In the genomic region with DNA sequence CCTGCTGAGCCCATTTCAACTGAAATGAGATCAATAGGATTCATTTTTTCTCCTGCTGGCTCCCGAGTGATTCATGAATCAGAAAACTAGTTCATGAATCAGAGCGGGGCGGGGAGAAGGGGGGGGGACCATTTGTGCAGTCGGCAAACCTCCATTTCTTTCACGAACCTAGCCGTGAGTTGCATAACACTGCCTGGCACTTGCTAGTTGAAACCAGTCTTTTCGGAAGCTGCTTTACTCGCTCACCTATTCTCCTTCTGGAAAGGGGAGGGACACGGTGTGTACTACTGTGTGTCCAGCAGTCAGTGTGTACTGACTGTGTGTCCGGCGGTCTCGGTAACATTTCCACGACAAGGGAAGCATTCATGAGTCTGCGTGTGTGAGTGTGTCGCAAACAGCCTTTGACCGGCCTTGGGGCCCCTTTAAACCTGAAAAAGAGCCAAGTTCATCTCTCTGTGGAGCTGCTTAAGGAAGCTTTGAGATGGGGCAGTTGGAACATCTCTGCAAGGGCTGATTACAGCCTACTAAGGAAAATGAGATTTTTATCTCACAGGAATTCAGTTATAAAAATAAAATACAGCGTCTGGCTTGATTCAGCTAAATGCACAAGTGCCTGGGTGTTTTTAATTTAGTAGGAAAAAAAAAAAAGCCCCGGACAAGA, we compare ENCODE assay signal across 8 mouse cellular contexts.
DNase-seq lines count a peak whose midpoint lies in the region; ATAC-seq and TF ChIP-seq lines count a peak whose summit lies in the region.

No protein-coding gene starts in this region.

- H3K36me3 ChIP-seq in neural tube, embryonic 11.5 days (ENCODE audit: control insufficient read depth, insufficient read depth, low read length), result no peaks in the 10 kb centered on the region
- no peaks in the 10 kb centered on the region for H3K36me3 ChIP-seq in intestine, postnatal 0 days (ENCODE audit: control insufficient read depth, insufficient read depth)
- no peaks in the 10 kb centered on the region for H3K36me3 ChIP-seq in megakaryocyte, embryonic 14.5 days (replicated peaks; ENCODE audit: low read length)

- intact Hi-C loops in left cerebral cortex, postnatal 25 days (cut with DNase I), result loop anchor here (1.0 to 10.0 kb wide), 9 partner anchors 29 to 232 kb away; no protein-coding TSS in a partner anchor

- no peaks in the 10 kb centered on the region for H3K27me3 ChIP-seq in neural tube, embryonic 11.5 days (ENCODE audit: control insufficient read depth, insufficient read depth, low read length)
- no peaks in the 10 kb centered on the region for H3K27me3 ChIP-seq in intestine, postnatal 0 days (replicated peaks; ENCODE audit: control insufficient read depth, insufficient read depth, low read length)
- H3K27me3 ChIP-seq in megakaryocyte, embryonic 14.5 days (replicated peaks), result no peaks in the 10 kb centered on the region

- no peak for TF ChIP-seq POLR2A in cortical plate, adult 2 months (IDR thresholded peaks at IDR 0.05; ENCODE audit: extremely low read depth, insufficient read depth, low read length)

- no peak for ATAC-seq in neural tube, embryonic 11.5 days (ENCODE audit: insufficient read depth, low FRiP score, low TSS enrichment)
- ATAC-seq in intestine, postnatal 0 days, result peak; percentile 65

- DNase-seq in neural tube, embryonic 11.5 days (ENCODE audit: low spot score), result no peak
- DNase-seq in neural tube, embryonic 10.5 days (ENCODE audit: extremely low spot score, low spot score), result no peak
- peak; percentile 98 for DNase-seq in heart, adult 11 months
- peak; percentile 70 to 91 for DNase-seq in left cerebral cortex, postnatal 25 days (ENCODE audit: low spot score in 2 of 2)
- DNase-seq in skeletal muscle tissue, adult 2 months (ENCODE audit: low read depth, low spot score), result peak; percentile 81

- H3K27ac ChIP-seq in neural tube, embryonic 11.5 days (ENCODE audit: low read depth, low read length), result peak overlapping the region; percentile 90
- H3K27ac ChIP-seq in cortical plate, adult 2 months (ENCODE audit: insufficient read depth, low read length), result peak overlapping the region; percentile 93
- peak overlapping the region; percentile 95 for H3K27ac ChIP-seq in intestine, postnatal 0 days (ENCODE audit: low read depth, low read length)

- H3K4me1 ChIP-seq in neural tube, embryonic 11.5 days (ENCODE audit: control insufficient read depth, insufficient read depth, low read length), result peaks cover 49% of the 10 kb centered on the region
- peaks cover 33% of the 10 kb centered on the region for H3K4me1 ChIP-seq in cortical plate, adult 2 months (ENCODE audit: control insufficient read depth, insufficient read depth, low read length)
- peaks cover 52% of the 10 kb centered on the region for H3K4me1 ChIP-seq in intestine, postnatal 0 days (replicated peaks; ENCODE audit: control insufficient read depth, insufficient read depth, low read length)
- peaks cover 90% of the 10 kb centered on the region for H3K4me1 ChIP-seq in megakaryocyte, embryonic 14.5 days

- H3K4me3 ChIP-seq in neural tube, embryonic 11.5 days (ENCODE audit: low read depth, low read length), result no peak overlapping the region
- H3K4me3 ChIP-seq in cortical plate, adult 2 months (ENCODE audit: insufficient read depth, low read length), result peak overlapping the region; percentile 6; the same call in 1 of the 2 replicates
- H3K4me3 ChIP-seq in intestine, postnatal 0 days (ENCODE audit: low read depth, low read length), result 0 out of 2 replicates have a peak overlapping the region, but pooled peaks have one; percentile 1
- peak overlapping the region; percentile 88 for H3K4me3 ChIP-seq in megakaryocyte, embryonic 14.5 days (replicated peaks)

- peak overlapping the region; percentile 0; the same call in 1 of the 2 replicates for H3K4me2 ChIP-seq in neural tube, embryonic 11.5 days (ENCODE audit: low read depth)
- H3K4me2 ChIP-seq in intestine, postnatal 0 days (replicated peaks; ENCODE audit: low read depth), result peak overlapping the region; percentile 42

- no peak for TF ChIP-seq CTCF in cortical plate, adult 2 months (IDR thresholded peaks at IDR 0.05; ENCODE audit: extremely low read depth, insufficient read depth, low read length)
- TF ChIP-seq CTCF in intestine, postnatal 0 days (IDR thresholded peaks at IDR 0.05; ENCODE audit: low read depth), result no peak

- no peaks in the 10 kb centered on the region for H3K9me3 ChIP-seq in neural tube, embryonic 11.5 days (ENCODE audit: control insufficient read depth, low read length)
- no peaks in the 10 kb centered on the region for H3K9me3 ChIP-seq in intestine, postnatal 0 days (ENCODE audit: control insufficient read depth)
- no peaks in the 10 kb centered on the region for H3K9me3 ChIP-seq in megakaryocyte, embryonic 14.5 days

- WGBS in neural tube, embryonic 11.5 days, result 35% methylated on average over 18 of the region's 18 CpGs
- WGBS in intestine, postnatal 0 days, result 1% methylated on average over 18 of the region's 18 CpGs

- peak overlapping the region; percentile 0 for H3K9ac ChIP-seq in neural tube, embryonic 11.5 days (ENCODE audit: low read length)
- peak overlapping the region; percentile 8; the same call in 1 of the 2 replicates for H3K9ac ChIP-seq in intestine, postnatal 0 days (ENCODE audit: low read depth, low read length)

Comparison
In these comparisons a context has a peak if more than half of its experiments do, and no peak if none do; other contexts are left out.
1. DNase-seq: peak in heart, adult 11 months (single experiment), left cerebral cortex, postnatal 25 days (2 of 2) and skeletal muscle tissue, adult 2 months (single experiment); none in neural tube, embryonic 11.5 days (single experiment) and neural tube, embryonic 10.5 days (single experiment).
2. Peak in every context shown above with its lines, with median percentiles within 50 percentile points of each other: H3K27ac ChIP-seq.